Mouse (Mus musculus) kidney, embryonic 16.5 days (tissue): ENCODE data around the gene Myo6. TPM values are rescaled to one million over a fixed set of nuclear protein-coding genes. Genes with fewer than 3 reads are reported as not detected.
A peak's percentile ranks its signal among the peaks of the same experiment; 100 is the strongest.

Source experiments
- ATAC-seq: fragments of 200-750 bp; cut with Nextera tagmentation; 2 replicates; pipeline ENCODE4 v1.8.0; 2017; ENCODE audit warnings: moderate TSS enrichment; ENCODE audit not compliant: low FRiP score, low TSS enrichment
- H3K27ac ChIP-seq: fragments of 300-500 bp; sonication (generic); 2 replicates; pipeline ENCODE4 v1.5.1; 2014; ENCODE audit warnings: low read length
- H3K27me3 ChIP-seq: fragments of 300-500 bp; sonication (generic); 2 replicates; pipeline ENCODE4 v1.6.1; 2014; ENCODE audit warnings: low read length, control low read depth, mixed read lengths; ENCODE audit not compliant: insufficient read depth
- H3K36me3 ChIP-seq: fragments of 300-500 bp; sonication (generic); 2 replicates; pipeline ENCODE4 v1.6.1; 2014; ENCODE audit warnings: low read length, control low read depth, mixed read lengths; ENCODE audit not compliant: insufficient read depth
- H3K4me1 ChIP-seq: fragments of 300-500 bp; sonication (generic); 2 replicates; pipeline ENCODE4 v1.6.1; 2014; ENCODE audit warnings: low read length, control low read depth, mixed read lengths; ENCODE audit not compliant: insufficient read depth
- H3K4me2 ChIP-seq: fragments of 300-500 bp; sonication (generic); replicated peaks from 2 replicates; pipeline ENCODE4 v1.6.1; 2014; ENCODE audit warnings: low read depth, low read length
- H3K4me3 ChIP-seq: fragments of 300-500 bp; sonication (generic); 2 replicates; pipeline ENCODE4 v1.5.1; 2014; ENCODE audit warnings: mild to moderate bottlenecking, low read length
- H3K9ac ChIP-seq: fragments of 300-500 bp; sonication (generic); replicated peaks from 2 replicates; pipeline ENCODE4 v1.6.1; 2014; ENCODE audit warnings: low read length
- H3K9me3 ChIP-seq: fragments of 300-500 bp; sonication (generic); 2 replicates; pipeline ENCODE4 v1.6.1; 2016; ENCODE audit warnings: low read length, control low read depth
- WGBS: fragments of 180-500 bp; shearing (Covaris S2); extraction: QIAGEN DNeasy Blood & Tissue Kit; methylation state at CpG from one replicate; pipeline ENCODE4 v1.1.7; 2014; 5-methylcytosine and 5-hydroxymethylcytosine counted together
- polyA plus RNA-seq: library from polyadenylated mRNA; unstranded; fragments of >200 nt; fragmentation: Nextera tagmentation; extraction: Ambion mirVana; gene quantifications from 2 replicates; pipeline ENCODE4 v1.2.1, GENCODE M21; 2015

The Myo6 gene
- polyA plus RNA-seq, 1 experiment from 2014 or later: 62.6 TPM

DNA sequence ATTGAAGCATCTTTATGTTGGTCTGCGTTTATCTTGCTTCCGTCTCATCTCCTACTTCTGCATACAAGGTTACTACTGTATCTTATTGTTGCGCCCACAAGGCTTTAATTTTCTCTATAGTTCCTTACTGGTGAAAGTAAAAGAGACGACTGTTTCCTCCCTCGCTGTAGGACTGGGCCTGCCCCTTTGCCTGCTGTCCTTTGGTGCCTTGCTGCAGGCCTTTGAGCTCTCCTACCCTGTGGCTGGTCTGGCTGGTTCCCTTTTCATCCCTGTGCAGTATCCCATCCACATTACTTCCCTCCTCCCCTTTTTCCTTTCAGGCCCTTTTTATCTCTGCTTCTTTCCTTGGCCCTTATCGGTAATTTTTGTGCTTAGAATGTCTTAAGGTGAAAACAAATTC is 29.6 kb downstream of the Myo6 start:
- no peak for ATAC-seq
- WGBS: 77% methylated on average over 6 of the region's 6 CpGs

DNA sequence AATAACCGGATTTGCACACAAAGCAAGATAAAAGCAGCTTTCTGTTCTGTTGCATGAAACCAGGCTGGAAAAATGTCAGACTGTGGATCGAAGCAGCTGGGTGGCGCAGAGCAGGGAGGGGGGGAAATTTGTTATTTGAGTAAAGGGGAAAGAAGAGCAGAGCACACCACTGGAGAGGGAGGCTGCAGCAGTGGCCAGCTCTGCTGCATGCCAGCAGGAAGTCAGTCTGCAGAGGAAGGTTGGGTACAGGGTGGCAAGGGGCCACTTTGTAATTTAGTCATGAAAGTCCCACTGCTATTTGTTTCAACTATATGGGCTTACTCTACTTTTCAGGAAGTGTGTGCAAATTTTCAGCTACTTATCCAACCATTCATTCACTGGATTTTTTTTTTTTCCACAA is 31.3 kb downstream of the Myo6 start:
- ATAC-seq: peak; percentile 39; the same call in 1 of the 2 replicates
- Histone ChIP-seq H3K27me3 (no peaks in the 10 kb centered on the region), H3K4me3 (no peak overlapping the region)

More for the DNA sequence above, 29.6 kb downstream of the Myo6 start:
- no peak overlapping the region for H3K9ac ChIP-seq
- no peak overlapping the region for H3K4me3 ChIP-seq
- no peaks in the 10 kb centered on the region for H3K36me3 ChIP-seq
- H3K4me1 ChIP-seq: peaks cover 12% of the 10 kb centered on the region; the same call in 1 of the 2 replicates
- H3K4me2 ChIP-seq: no peak overlapping the region
- no peaks in the 10 kb centered on the region for H3K27me3 ChIP-seq
- no peak overlapping the region for H3K27ac ChIP-seq
- H3K9me3 ChIP-seq: no peaks in the 10 kb centered on the region

GRCm38 (mm10) chr9:80197233-80197632 is 32.4 kb downstream of the Myo6 start:
- no peaks in the 10 kb centered on the region for H3K9me3 ChIP-seq
- WGBS: 86% methylated on average over 6 of the region's 6 CpGs

More for the DNA sequence above, 31.3 kb downstream of the Myo6 start:
- H3K27ac ChIP-seq: no peak overlapping the region
- no peak overlapping the region for H3K4me2 ChIP-seq
- H3K9me3 ChIP-seq: no peaks in the 10 kb centered on the region
- H3K36me3 ChIP-seq: no peaks in the 10 kb centered on the region
- WGBS: 76% methylated on average over 3 of the region's 3 CpGs
- H3K9ac ChIP-seq: no peak overlapping the region
- H3K4me1 ChIP-seq: peaks cover 12% of the 10 kb centered on the region; the same call in 1 of the 2 replicates

DNA sequence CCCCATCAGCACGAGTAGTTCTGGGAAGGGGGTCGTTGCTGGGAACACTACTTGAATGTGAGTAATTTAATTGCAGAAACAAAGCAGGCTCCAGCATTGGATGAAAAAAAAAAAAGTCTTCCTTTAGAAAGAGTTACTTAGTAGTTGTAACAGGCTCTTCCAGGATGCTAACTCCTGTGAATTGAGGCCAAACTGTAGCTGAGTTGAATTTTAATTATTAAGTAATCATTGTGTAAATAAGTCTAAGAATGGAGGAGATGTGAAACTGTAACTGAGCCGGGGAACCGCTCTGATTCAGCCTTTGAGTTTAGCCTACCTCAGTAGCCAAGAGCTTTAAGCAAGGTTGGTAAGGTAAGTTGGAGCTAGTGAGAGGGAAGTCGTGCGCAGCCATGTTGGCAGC is 36.0 kb downstream of the Myo6 start:
- Histone ChIP-seq H3K27ac (peak overlapping the region; percentile 24; the same call in 1 of the 2 replicates), H3K27me3 (no peaks in the 10 kb centered on the region), H3K4me3 (no peak overlapping the region), H3K9me3 (no peaks in the 10 kb centered on the region), H3K36me3 (0 out of 2 replicates have a peak, but pooled peaks cover 5% of the 10 kb centered on the region), H3K9ac (no peak overlapping the region), H3K4me1 (peaks cover 9% of the 10 kb centered on the region; the same call in 1 of the 2 replicates), H3K4me2 (no peak overlapping the region)
- 74% methylated on average over 6 of the region's 6 CpGs for WGBS
- ATAC-seq: no peak

More at GRCm38 (mm10) chr9:80197233-80197632, 32.4 kb downstream of the Myo6 start:
- no peak overlapping the region for H3K4me2 ChIP-seq
- peaks cover 12% of the 10 kb centered on the region; the same call in 1 of the 2 replicates for H3K4me1 ChIP-seq
- no peaks in the 10 kb centered on the region for H3K36me3 ChIP-seq
- H3K27ac ChIP-seq: no peak overlapping the region
- ATAC-seq: no peak
- no peak overlapping the region for H3K4me3 ChIP-seq
- H3K27me3 ChIP-seq: no peaks in the 10 kb centered on the region
- H3K9ac ChIP-seq: no peak overlapping the region

DNA sequence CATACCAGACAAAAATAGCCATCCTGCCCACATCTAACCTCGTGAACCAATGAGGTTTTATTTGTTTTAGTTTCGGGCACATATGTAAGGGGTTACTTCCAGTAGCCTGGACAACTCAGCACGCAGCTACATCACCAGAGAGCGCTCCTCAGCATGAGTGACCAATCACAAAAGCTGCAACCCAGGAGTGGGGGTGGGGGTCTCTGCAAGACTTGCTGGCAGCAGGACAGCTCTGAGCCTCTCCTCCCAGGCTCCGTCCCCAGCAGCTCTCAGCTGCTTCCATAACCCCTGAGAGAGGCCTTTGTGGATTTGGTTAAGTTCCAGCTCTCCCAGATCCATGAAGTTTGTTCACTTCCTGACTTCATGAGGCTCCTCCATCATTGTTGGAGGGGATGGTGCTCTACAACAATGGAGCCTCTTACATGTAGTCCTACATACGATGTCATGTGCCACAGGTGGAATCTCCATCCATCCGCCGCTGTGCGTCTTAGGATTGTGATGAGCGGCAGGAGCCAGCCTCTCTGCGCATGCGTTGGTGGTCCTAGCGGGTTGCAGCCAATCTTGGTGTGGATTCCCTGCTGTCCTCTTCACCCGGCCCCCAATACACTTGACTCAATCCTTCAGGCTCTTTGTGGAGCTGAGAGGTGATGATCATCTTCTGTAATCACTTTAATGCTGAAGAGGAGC is 37.7 kb downstream of the Myo6 start:
- Histone ChIP-seq H3K4me3 (no peak overlapping the region), H3K9me3 (no peaks in the 10 kb centered on the region), H3K4me2 (no peak overlapping the region), H3K9ac (no peak overlapping the region), H3K27me3 (no peaks in the 10 kb centered on the region), H3K27ac (no peak overlapping the region), H3K36me3 (0 out of 2 replicates have a peak, but pooled peaks cover 5% of the 10 kb centered on the region), H3K4me1 (no peaks in the 10 kb centered on the region)
- WGBS: 85% methylated on average over 14 of the region's 14 CpGs
- ATAC-seq: no peak

DNA sequence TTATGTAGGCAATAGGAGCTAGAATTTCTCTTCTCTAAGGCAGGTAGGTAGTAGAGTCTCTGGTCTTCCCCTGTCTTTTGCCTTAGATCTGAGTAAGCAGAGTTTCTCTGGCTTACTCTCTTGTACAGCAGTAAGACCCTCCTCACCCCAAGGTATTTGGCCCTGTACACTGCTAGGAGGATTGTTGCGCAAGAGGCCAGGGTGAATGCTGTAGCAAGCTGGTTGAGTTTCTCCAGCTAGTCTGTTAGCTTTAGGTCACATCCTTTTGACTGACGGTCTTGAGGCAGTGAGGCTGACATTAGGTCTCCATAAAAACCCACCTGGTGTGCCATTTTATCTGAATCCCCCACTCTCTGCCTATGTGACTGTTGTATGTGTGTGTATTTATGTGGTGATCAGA is 43.9 kb downstream of the Myo6 start:
- H3K9me3 ChIP-seq: no peaks in the 10 kb centered on the region
- whole genome bisulfite sequencing: 82% methylated on average over 2 of the region's 2 CpGs
- no peak overlapping the region for H3K4me2 ChIP-seq
- H3K27me3 ChIP-seq: no peaks in the 10 kb centered on the region
- H3K36me3 ChIP-seq: no peaks in the 10 kb centered on the region
- ATAC-seq: no peak
- no peak overlapping the region for H3K9ac ChIP-seq
- H3K27ac ChIP-seq: no peak overlapping the region
- H3K4me3 ChIP-seq: no peak overlapping the region
- no peaks in the 10 kb centered on the region for H3K4me1 ChIP-seq

- 41% methylated on average over 10 of the region's 10 CpGs for WGBS
- H3K27ac ChIP-seq: peak overlapping the region; percentile 13; the same call in 1 of the 2 replicates
Measured at GRCm38 (mm10) chr9:80209459-80209858, 44.6 kb downstream of the Myo6 start.

GRCm38 (mm10) chr9:80210096-80210495 is 45.3 kb downstream of the Myo6 start:
- peak; percentile 87 for ATAC-seq
- no peaks in the 10 kb centered on the region for H3K27me3 ChIP-seq
- H3K9me3 ChIP-seq: no peaks in the 10 kb centered on the region
- H3K4me3 ChIP-seq: no peak overlapping the region
- WGBS: 81% methylated on average over 12 of the region's 12 CpGs
- no peak overlapping the region for H3K9ac ChIP-seq
- no peak overlapping the region; the same call in 1 of the 2 replicates for H3K27ac ChIP-seq
- no peaks in the 10 kb centered on the region for H3K36me3 ChIP-seq
- no peaks in the 10 kb centered on the region for H3K4me1 ChIP-seq
- H3K4me2 ChIP-seq: no peak overlapping the region

More at GRCm38 (mm10) chr9:80209459-80209858, 44.6 kb downstream of the Myo6 start:
- Histone ChIP-seq H3K36me3 (no peaks in the 10 kb centered on the region), H3K9ac (no peak overlapping the region), H3K27me3 (no peaks in the 10 kb centered on the region), H3K4me3 (no peak overlapping the region), H3K4me1 (no peaks in the 10 kb centered on the region), H3K9me3 (no peaks in the 10 kb centered on the region), H3K4me2 (no peak overlapping the region)
- ATAC-seq: no peak

GRCm38 (mm10) chr9:80213428-80213827 is 48.6 kb downstream of the Myo6 start:
- Histone ChIP-seq H3K9me3 (no peaks in the 10 kb centered on the region), H3K4me1 (peaks cover 21% of the 10 kb centered on the region), H3K4me3 (no peak overlapping the region), H3K27me3 (no peaks in the 10 kb centered on the region), H3K4me2 (no peak overlapping the region), H3K27ac (no peak overlapping the region), H3K36me3 (no peaks in the 10 kb centered on the region), H3K9ac (no peak overlapping the region)
- ATAC-seq: no peak
- 84% methylated on average over 2 of the region's 2 CpGs for WGBS

GRCm38 (mm10) chr9:80215502-80215901 is 50.7 kb downstream of the Myo6 start:
- no peak overlapping the region for H3K9ac ChIP-seq
- no peak overlapping the region for H3K4me2 ChIP-seq
- 59% methylated on average over 5 of the region's 5 CpGs for WGBS
- no peak overlapping the region for H3K4me3 ChIP-seq
- H3K4me1 ChIP-seq: peaks cover 21% of the 10 kb centered on the region
- H3K27me3 ChIP-seq: no peaks in the 10 kb centered on the region
- no peaks in the 10 kb centered on the region for H3K36me3 ChIP-seq
- peak overlapping the region; percentile 44; the same call in 1 of the 2 replicates for H3K27ac ChIP-seq
- no peaks in the 10 kb centered on the region for H3K9me3 ChIP-seq
- peak; percentile 83 for ATAC-seq
